ENCODE assay signal across 12 mouse cellular contexts in genomic region chr15:32247281-32247680, GRCm38 (mm10). TPM values are rescaled to one million over a fixed set of nuclear protein-coding genes. Genes with fewer than 3 reads are reported as not detected.
A peak's percentile ranks its signal among the peaks of the same experiment; 100 is the strongest.
DNase-seq lines count a peak whose midpoint lies in the region; ATAC-seq and TF ChIP-seq lines count a peak whose summit lies in the region.
"Had no signal": no experiment of that assay in that cellular context is flagged by ENCODE, and none has a peak within 500 bp of the region (broad histone marks: within the 10 kb centered on the region; RNA-seq: fewer than 3 reads in every experiment).

No protein-coding gene starts in this region.

- peak overlapping the region; percentile 100 for H3K4me2 ChIP-seq in forebrain, postnatal 0 days (ENCODE audit: low read depth)
- H3K4me2 ChIP-seq in midbrain, embryonic 14.5 days (ENCODE audit: low read length), result peak overlapping the region; percentile 100

- H3K9ac ChIP-seq in forebrain, postnatal 0 days, result no peak overlapping the region
- H3K9ac ChIP-seq in midbrain, embryonic 14.5 days (replicated peaks; ENCODE audit: low read length), result no peak overlapping the region

- WGBS in kidney, adult 2 months, result 28% methylated on average over 5 of the region's 5 CpGs
- WGBS in embryonic facial prominence, embryonic 10.5 days, result 31% methylated on average over 5 of the region's 5 CpGs
- 37% methylated on average over 5 of the region's 5 CpGs for WGBS in forebrain, postnatal 0 days
- 62% methylated on average over 5 of the region's 5 CpGs for WGBS in midbrain, embryonic 14.5 days

- no peaks in the 10 kb centered on the region for H3K9me3 ChIP-seq in embryonic facial prominence, embryonic 10.5 days
- H3K9me3 ChIP-seq in forebrain, postnatal 0 days (ENCODE audit: low read length), result no peaks in the 10 kb centered on the region
- no peaks in the 10 kb centered on the region for H3K9me3 ChIP-seq in midbrain, embryonic 14.5 days (ENCODE audit: control insufficient read depth, low read length)

- no peak overlapping the region for H3K27ac ChIP-seq in kidney, adult 2 months (ENCODE audit: insufficient read depth, low read depth, low read length)
- no peak overlapping the region for H3K27ac ChIP-seq in embryonic facial prominence, embryonic 10.5 days (replicated peaks)
- H3K27ac ChIP-seq in forebrain, postnatal 0 days (ENCODE audit: low read depth, low read length), result no peak overlapping the region
- no peak overlapping the region for H3K27ac ChIP-seq in midbrain, embryonic 14.5 days (replicated peaks; ENCODE audit: low read depth, low read length)

- no peaks in the 10 kb centered on the region for H3K27me3 ChIP-seq in kidney, adult 2 months (replicated peaks; ENCODE audit: control insufficient read depth, insufficient read depth, low read length)
- H3K27me3 ChIP-seq in embryonic facial prominence, embryonic 10.5 days (replicated peaks; ENCODE audit: low read depth, poor library complexity, severe bottlenecking), result no peaks in the 10 kb centered on the region
- H3K27me3 ChIP-seq in forebrain, postnatal 0 days (ENCODE audit: insufficient read depth, low read length), result no peaks in the 10 kb centered on the region; the same call in 1 of the 2 replicates
- peaks cover 4% of the 10 kb centered on the region; the same call in 1 of the 2 replicates for H3K27me3 ChIP-seq in midbrain, embryonic 14.5 days (ENCODE audit: control insufficient read depth, insufficient read depth, low read length)

- H3K36me3 ChIP-seq in kidney, adult 2 months (ENCODE audit: control insufficient read depth, insufficient read depth, low read length), result no peaks in the 10 kb centered on the region
- no peaks in the 10 kb centered on the region for H3K36me3 ChIP-seq in embryonic facial prominence, embryonic 10.5 days (replicated peaks)
- no peaks in the 10 kb centered on the region for H3K36me3 ChIP-seq in forebrain, postnatal 0 days (ENCODE audit: insufficient read depth)
- H3K36me3 ChIP-seq in midbrain, embryonic 14.5 days (ENCODE audit: control insufficient read depth, insufficient read depth, low read length), result no peaks in the 10 kb centered on the region

- H3K4me1 ChIP-seq in kidney, adult 2 months (ENCODE audit: control insufficient read depth, insufficient read depth, low read length), result peaks cover 6% of the 10 kb centered on the region; the same call in 1 of the 2 replicates
- H3K4me1 ChIP-seq in embryonic facial prominence, embryonic 10.5 days, result peaks cover 42% of the 10 kb centered on the region
- 0 out of 2 replicates have a peak, but pooled peaks cover 14% of the 10 kb centered on the region for H3K4me1 ChIP-seq in forebrain, postnatal 0 days (ENCODE audit: insufficient read depth)
- no peaks in the 10 kb centered on the region for H3K4me1 ChIP-seq in midbrain, embryonic 14.5 days (ENCODE audit: control insufficient read depth, insufficient read depth, low read length)

- no peak for ATAC-seq in forebrain, postnatal 0 days
- no peak for ATAC-seq in midbrain, embryonic 14.5 days (ENCODE audit: low FRiP score, low TSS enrichment)

- DNase-seq in kidney, adult 2 months, result no peak
- DNase-seq in kidney, adult 18-20 months, result no peak
- DNase-seq in embryonic facial prominence, embryonic 10.5 days (ENCODE audit: low spot score), result no peak
- DNase-seq in forebrain, postnatal 0 days, result no peak
- no peak for DNase-seq in midbrain, embryonic 14.5 days
- DNase-seq in frontal cortex, postnatal 14 days (ENCODE audit: low spot score in 2 of 2), result no peak
- no peak for DNase-seq in layer of hippocampus, adult 18-20 months (ENCODE audit: low spot score in 2 of 2)
- no peak for DNase-seq in frontal cortex, postnatal 10 days (ENCODE audit: low spot score in 2 of 2)
- DNase-seq: cerebellum, adult 8-10 months; kidney, postnatal 10 days; lung, adult 18-20 months; thymus, postnatal 4 days had no signal

- peak overlapping the region; percentile 4; the same call in 1 of the 2 replicates for H3K4me3 ChIP-seq in kidney, adult 2 months (ENCODE audit: insufficient read depth, low read depth, low read length)
- peak overlapping the region; percentile 83 for H3K4me3 ChIP-seq in embryonic facial prominence, embryonic 10.5 days
- 0 out of 2 replicates have a peak overlapping the region, but pooled peaks have one; percentile 44 for H3K4me3 ChIP-seq in forebrain, postnatal 0 days (ENCODE audit: low read depth, low read length)
- H3K4me3 ChIP-seq in midbrain, embryonic 14.5 days (replicated peaks; ENCODE audit: low read depth, low read length), result no peak overlapping the region

- TF ChIP-seq CTCF in kidney, adult 2 months (conservative IDR thresholded peaks at IDR 0.05; ENCODE audit: insufficient read depth, insufficient read length, low read depth, low read length), result no peak
- no peak for TF ChIP-seq CTCF in forebrain, postnatal 0 days (IDR thresholded peaks at IDR 0.05; ENCODE audit: low read depth)

- TF ChIP-seq POLR2A in kidney, adult 2 months (IDR thresholded peaks at IDR 0.05; ENCODE audit: low read depth, low read length), result no peak

RNA-seq across cellular contexts. Expression of gene Sema5a, which starts 2.7 kb away (rescaled TPM):
- 11.6 and 12.9 TPM in 2 replicates for polyA plus RNA-seq in kidney, adult 2 months (2012; rRNA removed)
- 14.6 and 17.3 TPM in 2 replicates for polyA plus RNA-seq in embryonic facial prominence, embryonic 10.5 days (2016; fragmentation: Nextera tagmentation; extraction: Ambion mirVana)
- 12.2 and 21.5 TPM in 2 replicates for total RNA-seq in forebrain, postnatal 0 days (2014; rRNA removed)
- 3.7 and 7.6 TPM in 2 replicates for polyA plus RNA-seq in forebrain, postnatal 0 days (2015; fragmentation: Nextera tagmentation; extraction: Ambion mirVana)
- polyA plus RNA-seq in midbrain, embryonic 14.5 days (2014; fragmentation: Nextera tagmentation; extraction: Ambion mirVana), result 4.8 and 6.1 TPM in 2 replicates
- total RNA-seq in layer of hippocampus, adult 18-20 months (2021), result 10 to 100 TPM; 74.6 to 77.7 TPM
